Mouse (Mus musculus): ENCODE data around the gene Parm1. TPM values are rescaled to one million over a fixed set of nuclear protein-coding genes. Genes with fewer than 3 reads are reported as not detected.

The Parm1 gene
- polyA plus RNA-seq, 1 experiment from 2014 or later, result 21.4 TPM

DNA sequence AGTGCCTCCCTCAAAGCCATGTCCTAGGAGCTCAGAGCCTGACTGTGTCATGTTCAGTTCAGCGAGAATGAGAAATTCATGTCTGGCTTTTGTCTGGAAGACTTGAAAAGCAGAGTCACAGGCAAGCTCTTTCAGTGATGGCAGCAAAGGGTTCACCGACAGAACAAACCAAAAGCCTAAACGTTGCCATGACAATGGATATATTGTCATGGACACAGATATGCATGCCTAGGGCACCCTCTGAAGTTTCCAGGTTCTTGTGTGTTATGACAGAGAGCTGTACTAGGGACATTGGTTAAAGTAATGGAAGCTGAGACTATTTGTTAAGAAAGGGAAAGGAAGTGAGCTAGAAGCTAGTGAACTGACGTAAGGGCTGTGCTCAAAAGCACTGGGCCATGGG is 149.7 kb downstream of the Parm1 start:
- no peak for ATAC-seq (ENCODE audit: insufficient number of reproducible peaks, insufficient read depth, low FRiP score, low TSS enrichment)
- no peaks in the 10 kb centered on the region for H3K4me1 ChIP-seq
- no peak overlapping the region for H3K4me3 ChIP-seq
- no peak overlapping the region for H3K9ac ChIP-seq
- no peak overlapping the region for H3K27ac ChIP-seq
- 70% methylated on average over 4 of the region's 4 CpGs for WGBS
- no peaks in the 10 kb centered on the region for H3K9me3 ChIP-seq
- no peaks in the 10 kb centered on the region for H3K27me3 ChIP-seq
- H3K4me2 ChIP-seq (replicated peaks), result no peak overlapping the region
- H3K36me3 ChIP-seq, result no peaks in the 10 kb centered on the region

DNA sequence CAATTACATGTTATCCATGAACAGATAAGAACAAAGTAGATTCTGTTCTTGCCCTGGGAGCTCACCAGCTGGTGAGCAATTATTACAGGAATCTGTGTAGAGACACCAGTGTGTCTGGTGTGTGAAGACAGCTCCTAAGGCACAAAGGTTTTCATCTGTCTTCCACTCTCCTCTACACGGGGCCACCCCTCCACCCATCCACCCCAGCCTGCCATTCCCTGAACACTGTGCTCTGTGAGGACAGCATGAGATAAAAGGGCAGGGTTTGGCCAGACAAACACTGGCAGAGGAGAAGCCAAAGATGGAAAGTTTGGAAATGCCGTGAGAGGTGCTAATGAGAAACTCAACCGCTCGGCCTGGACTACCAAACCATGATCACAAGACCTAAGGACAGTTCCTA is 151.8 kb downstream of the Parm1 start:
- no peak for ATAC-seq (ENCODE audit: insufficient number of reproducible peaks, insufficient read depth, low FRiP score, low TSS enrichment)
- Histone ChIP-seq H3K4me3 (no peak overlapping the region), H3K27me3 (no peaks in the 10 kb centered on the region), H3K4me1 (no peaks in the 10 kb centered on the region), H3K9me3 (no peaks in the 10 kb centered on the region), H3K36me3 (no peaks in the 10 kb centered on the region), H3K9ac (no peak overlapping the region), H3K4me2 (replicated peaks) (no peak overlapping the region), H3K27ac (no peak overlapping the region)
- WGBS, result 89% methylated on average over 4 of the region's 4 CpGs

Other genes starting within 250 kb of the Parm1 start
- 0.85 and 1.1 TPM in 2 replicates for gene Btc, start 114.6 kb upstream of the Parm1 start, polyA plus RNA-seq (2016; fragmentation: Nextera tagmentation; extraction: Ambion mirVana)

All from embryonic facial prominence, embryonic 12.5 days (tissue).